Mouse (Mus musculus): ENCODE results near the gene Gm49380.

Gene Gm49380

GRCm38 (mm10) chr9:44088877-44089608 is 24.3 kb downstream of the Gm49380 start:
- no peak for DNase-seq (ENCODE audit: low spot score in 2 of 2)

- peak; percentile 68 to 73 for DNase-seq (ENCODE audit: low spot score in 2 of 2)
Measured at GRCm38 (mm10) chr9:44087761-44088455, 25.4 kb downstream of the Gm49380 start.

- DNase-seq (ENCODE audit: low spot score in 2 of 2), result no peak
Measured at GRCm38 (mm10) chr9:44086960-44087359, 26.3 kb downstream of the Gm49380 start.

- peak; percentile 70 to 78 for DNase-seq (ENCODE audit: low spot score in 2 of 2)
Measured at GRCm38 (mm10) chr9:44085741-44086665, 27.3 kb downstream of the Gm49380 start.

- DNase-seq (ENCODE audit: low spot score in 2 of 2), result no peak
Measured at GRCm38 (mm10) chr9:44085276-44085675, 28.0 kb downstream of the Gm49380 start.

GRCm38 (mm10) chr9:44084659-44085229 is 28.6 kb downstream of the Gm49380 start:
- DNase-seq (ENCODE audit: low spot score in 2 of 2), result peak; percentile 86 to 90

GRCm38 (mm10) chr9:44084236-44084635 is 29.1 kb downstream of the Gm49380 start:
- no peak for DNase-seq (ENCODE audit: low spot score in 2 of 2)

- DNase-seq (ENCODE audit: low spot score in 2 of 2), result peak; percentile 83 to 86
Measured at GRCm38 (mm10) chr9:44083392-44084121, 29.7 kb downstream of the Gm49380 start.

GRCm38 (mm10) chr9:44082266-44082665 is 31.0 kb downstream of the Gm49380 start:
- DNase-seq (ENCODE audit: low spot score in 2 of 2), result no peak

- DNase-seq (ENCODE audit: low spot score in 2 of 2), result no peak
Measured at GRCm38 (mm10) chr9:44081581-44081980, 31.7 kb downstream of the Gm49380 start.

GRCm38 (mm10) chr9:44080953-44081352 is 32.3 kb downstream of the Gm49380 start:
- DNase-seq (ENCODE audit: low spot score in 2 of 2), result peak; percentile 65 to 68

- DNase-seq (ENCODE audit: low spot score in 2 of 2), result no peak
Measured at GRCm38 (mm10) chr9:44079997-44080780, 33.1 kb downstream of the Gm49380 start.

- peak in 1 of 2 experiments; percentile 54 for DNase-seq (ENCODE audit: low spot score in 2 of 2)
Measured at GRCm38 (mm10) chr9:44078955-44079756, 34.1 kb downstream of the Gm49380 start.

GRCm38 (mm10) chr9:44078136-44078797 is 35.0 kb downstream of the Gm49380 start:
- no peak for DNase-seq (ENCODE audit: low spot score in 2 of 2)

GRCm38 (mm10) chr9:44077266-44077910 is 35.9 kb downstream of the Gm49380 start:
- no peak for DNase-seq (ENCODE audit: low spot score in 2 of 2)

GRCm38 (mm10) chr9:44076764-44077120 is 36.6 kb downstream of the Gm49380 start:
- DNase-seq (ENCODE audit: low spot score in 2 of 2), result peak in 1 of 2 experiments; percentile 77

- DNase-seq (ENCODE audit: low spot score in 2 of 2), result no peak
Measured at GRCm38 (mm10) chr9:44075996-44076763, 37.1 kb downstream of the Gm49380 start.

Data from right cerebral cortex, adult 2 months (tissue).